Mouse (Mus musculus) midbrain, postnatal 0 days (tissue): Measurements from ENCODE around the gene Neu1. TPM values are rescaled to one million over a fixed set of nuclear protein-coding genes. Genes with fewer than 3 reads are reported as not detected.

ENCODE experiments used
- ATAC-seq: fragments of 200-750 bp; cut with Nextera tagmentation; 2 replicates; pipeline ENCODE4 v1.8.0; 2017; ENCODE audit warnings: moderate number of reproducible peaks, mild to moderate bottlenecking, moderate TSS enrichment, moderate library complexity; ENCODE audit not compliant: low FRiP score
- DNase-seq: peaks from one replicate; pipeline ENCODE4 v3.0.0-alpha.2; 2015; ENCODE audit warnings: low spot score
- H3K27ac ChIP-seq: fragments of 300-500 bp; sonication (generic); 2 replicates; pipeline ENCODE4 v1.5.1; 2014; ENCODE audit warnings: low read depth, mild to moderate bottlenecking, low read length, mixed read lengths
- H3K27me3 ChIP-seq: fragments of 300-500 bp; sonication (generic); 2 replicates; pipeline ENCODE4 v1.6.1; 2014; ENCODE audit warnings: low read length, control low read depth, mixed read lengths; ENCODE audit not compliant: insufficient read depth
- H3K36me3 ChIP-seq: fragments of 300-500 bp; sonication (generic); 2 replicates; pipeline ENCODE4 v1.6.1; 2014; ENCODE audit warnings: low read length, control low read depth, mixed read lengths; ENCODE audit not compliant: insufficient read depth
- H3K4me1 ChIP-seq: fragments of 300-500 bp; sonication (generic); 2 replicates; pipeline ENCODE4 v1.6.1; 2014; ENCODE audit warnings: mild to moderate bottlenecking, control low read depth, antibody characterized with exemption, low read length, mixed read lengths; ENCODE audit not compliant: insufficient read depth
- H3K4me2 ChIP-seq: fragments of 300-500 bp; sonication (generic); 2 replicates; pipeline ENCODE4 v1.6.1; 2014; ENCODE audit warnings: low read depth, mild to moderate bottlenecking, low read length, mixed read lengths; ENCODE audit not compliant: poor library complexity, severe bottlenecking
- H3K4me3 ChIP-seq: fragments of 300-500 bp; sonication (generic); 2 replicates; pipeline ENCODE4 v1.5.1; 2014; ENCODE audit warnings: low read depth, mild to moderate bottlenecking, low read length, moderate library complexity
- H3K9ac ChIP-seq: fragments of 300-500 bp; sonication (generic); replicated peaks from 2 replicates; pipeline ENCODE4 v1.6.1; 2014; ENCODE audit warnings: mild to moderate bottlenecking, low read length, moderate library complexity, mixed read lengths; ENCODE audit not compliant: poor library complexity, severe bottlenecking
- H3K9me3 ChIP-seq: fragments of 300-500 bp; sonication (generic); 2 replicates; pipeline ENCODE4 v1.6.1; 2016; ENCODE audit warnings: low read length, control low read depth
- CTCF ChIP-seq: IDR thresholded peaks from 2 replicates; pipeline ENCODE4 v1.5.1; 2016; ENCODE audit warnings: antibody characterized with exemption, mild to moderate bottlenecking
- WGBS: fragments of 180-500 bp; shearing (Covaris S2); extraction: QIAGEN DNeasy Blood & Tissue Kit; methylation state at CpG from one replicate; pipeline ENCODE4 v1.1.7; 2014; 5-methylcytosine and 5-hydroxymethylcytosine counted together
- polyA plus RNA-seq: library from polyadenylated mRNA; unstranded; fragments of >200 nt; fragmentation: Nextera tagmentation; extraction: Ambion mirVana; gene quantifications from 2 replicates; pipeline ENCODE4 v1.2.1, GENCODE M21; 2015
- total RNA-seq: library from RNA; depleted of rRNA; stranded (reverse); fragments of >200 nt; gene quantifications from 2 replicates; pipeline ENCODE4 v1.2.3, GENCODE M21; 2014; rRNA removed

Gene Neu1
- total and polyA plus RNA-seq, 2 experiments from 2014 or later: 42.7 to 96.3 TPM

DNA sequence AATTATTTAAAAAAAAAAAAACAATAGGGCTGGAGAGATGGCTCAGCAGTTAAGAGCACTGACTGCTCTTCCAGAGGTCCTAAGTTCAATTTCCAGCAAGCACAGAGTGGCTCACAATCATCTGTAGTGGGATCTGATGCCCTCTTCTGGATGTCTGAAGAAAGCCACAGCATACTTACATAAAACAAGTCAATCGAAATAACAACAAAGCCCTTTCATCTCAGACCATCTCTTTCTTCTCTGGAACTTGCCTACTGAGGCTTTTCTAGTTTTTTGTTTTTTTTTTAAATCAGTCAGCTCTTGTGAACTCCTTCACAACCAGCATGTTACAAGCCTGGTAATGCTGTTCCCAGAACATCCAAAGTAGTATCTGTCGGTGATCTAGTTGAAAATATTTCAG, 49.6 kb downstream of the Neu1 start:
- Histone ChIP-seq H3K27me3 (no peaks in the 10 kb centered on the region), H3K36me3 (peaks cover under 1% of the 10 kb centered on the region), H3K9me3 (no peaks in the 10 kb centered on the region), H3K27ac (no peak overlapping the region), H3K4me1 (no peaks in the 10 kb centered on the region; the same call in 1 of the 2 replicates), H3K4me3 (peak overlapping the region; percentile 81), H3K4me2 (peak overlapping the region; percentile 99), H3K9ac (peak overlapping the region; percentile 20; the same call in 1 of the 2 replicates)
- DNase-seq (peak; percentile 65), ATAC-seq (no peak)
- TF ChIP-seq CTCF: peak; percentile 74
- 18% methylated on average over 2 of the region's 2 CpGs for WGBS

DNA sequence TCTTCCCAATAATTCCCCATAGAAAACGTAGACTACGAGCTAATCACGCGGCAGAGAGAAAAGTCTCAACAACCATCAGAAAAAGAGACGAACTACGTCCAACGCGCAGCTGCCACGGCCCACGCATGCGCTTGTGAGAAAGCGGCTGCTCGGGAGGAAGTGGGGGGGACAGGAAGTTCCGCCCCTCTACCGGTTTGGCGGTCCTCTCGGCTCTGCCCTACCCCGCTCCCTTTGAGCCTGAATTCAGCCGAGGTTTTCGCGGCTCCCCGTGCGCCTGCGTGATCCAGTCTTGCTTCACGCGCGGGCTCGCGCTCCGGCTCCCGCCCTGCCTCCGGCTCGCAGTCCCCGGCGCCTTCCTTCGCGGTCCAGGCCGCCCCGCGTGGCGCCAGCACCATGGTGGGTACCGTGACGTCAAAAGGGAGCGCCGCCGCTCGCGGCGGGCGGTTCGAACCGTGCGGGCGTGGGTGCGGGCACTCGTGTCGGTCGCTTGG, 50.7 kb downstream of the Neu1 start, which contains the start of gene Lsm2:
Lsm2 (plus strand) TSS at position 173 of the 491 bp plus-strand sequence.
- no peaks in the 10 kb centered on the region; the same call in 1 of the 2 replicates for H3K4me1 ChIP-seq

GRCm38 (mm10) chr17:34982328-34982727, 51.3 kb downstream of the Neu1 start:
- Histone ChIP-seq H3K9ac (peak overlapping the region; percentile 84), H3K9me3 (no peaks in the 10 kb centered on the region), H3K4me3 (peak overlapping the region; percentile 81), H3K4me2 (peak overlapping the region; percentile 99), H3K36me3 (peaks cover 7% of the 10 kb centered on the region), H3K27ac (peak overlapping the region; percentile 94; the same call in 1 of the 2 replicates), H3K27me3 (no peaks in the 10 kb centered on the region), H3K4me1 (no peaks in the 10 kb centered on the region; the same call in 1 of the 2 replicates)
- no peak for TF ChIP-seq CTCF
- WGBS: 1% methylated on average over 15 of the region's 15 CpGs
- DNase-seq (no peak), ATAC-seq (no peak; the same call in 1 of the 2 replicates)

More for the DNA sequence above, 50.7 kb downstream of the Neu1 start, which contains the start of gene Lsm2:
- Histone ChIP-seq H3K9me3 (no peaks in the 10 kb centered on the region), H3K9ac (peak within 1 kb of the TSS; percentile 84), H3K4me3 (peak within 1 kb of the TSS; percentile 81), H3K36me3 (peaks cover 7% of the 10 kb centered on the region), H3K27me3 (no peaks in the 10 kb centered on the region), H3K27ac (peak within 1 kb of the TSS; percentile 94), H3K4me2 (peak within 1 kb of the TSS; percentile 99)
- peak; percentile 95 for DNase-seq
- WGBS: under 1% methylated on average over 56 of the region's 58 CpGs
- peak; percentile 14 for TF ChIP-seq CTCF
- peak; percentile 95 for ATAC-seq

- H3K27ac ChIP-seq: no peak overlapping the region
- peak; percentile 53 for DNase-seq
These were observed 53.2 kb downstream of the Neu1 start for GRCm38 (mm10) chr17:34984218-34984617.

More at GRCm38 (mm10) chr17:34984218-34984617, 53.2 kb downstream of the Neu1 start:
- no peak overlapping the region for H3K4me3 ChIP-seq
- H3K27me3 ChIP-seq: no peaks in the 10 kb centered on the region
- WGBS: 73% methylated on average over 2 of the region's 2 CpGs
- peak; percentile 80 for TF ChIP-seq CTCF
- no peaks in the 10 kb centered on the region; the same call in 1 of the 2 replicates for H3K4me1 ChIP-seq
- H3K9ac ChIP-seq: no peak overlapping the region
- ATAC-seq: no peak
- no peaks in the 10 kb centered on the region for H3K9me3 ChIP-seq
- H3K36me3 ChIP-seq: peaks cover 7% of the 10 kb centered on the region
- no peak overlapping the region for H3K4me2 ChIP-seq

Other genes starting within 250 kb of the Neu1 start
Only the 30 nearest of the 38 such genes appear.
- gene Cyp21a1, start 126.7 kb upstream of the Neu1 start, total RNA-seq: not detected in 2 replicates
- gene Cyp21a1, start 126.7 kb upstream of the Neu1 start, polyA plus RNA-seq: not detected in 2 replicates
- gene Stk19, start 94.3 kb upstream of the Neu1 start, total RNA-seq: 25.8 and 30.4 TPM in 2 replicates
- 48.6 and 50.3 TPM in 2 replicates for gene Stk19, start 94.3 kb upstream of the Neu1 start, polyA plus RNA-seq
- gene Dxo, start 94.2 kb upstream of the Neu1 start, total RNA-seq: 34.5 and 40.7 TPM in 2 replicates
- gene Dxo, start 94.2 kb upstream of the Neu1 start, polyA plus RNA-seq: 56.4 and 59.1 TPM in 2 replicates
- gene Skiv2l, start 81.0 kb upstream of the Neu1 start, total RNA-seq: 81.5 and 98.8 TPM in 2 replicates
- 45.1 and 50.2 TPM in 2 replicates for gene Skiv2l, start 81.0 kb upstream of the Neu1 start, polyA plus RNA-seq
- 33.1 and 35.1 TPM in 2 replicates for gene Nelfe, start 80.9 kb upstream of the Neu1 start, total RNA-seq
- gene Nelfe, start 80.9 kb upstream of the Neu1 start, polyA plus RNA-seq: 57.7 and 60.2 TPM in 2 replicates
- 0.09 TPM in 1 of 2 replicates, not detected in the other for gene Cfb, start 68.7 kb upstream of the Neu1 start, total RNA-seq
- 1.0 and 1.9 TPM in 2 replicates for gene Cfb, start 68.7 kb upstream of the Neu1 start, polyA plus RNA-seq
- 36.9 and 39.1 TPM in 2 replicates for gene Zbtb12, start 51.8 kb upstream of the Neu1 start, total RNA-seq
- gene Zbtb12, start 51.8 kb upstream of the Neu1 start, polyA plus RNA-seq: 7.0 and 8.1 TPM in 2 replicates
- not detected in 2 replicates for gene Gm20547, start 49.2 kb upstream of the Neu1 start, total RNA-seq
- 0.10 and 0.25 TPM in 2 replicates for gene Gm20547, start 49.2 kb upstream of the Neu1 start, polyA plus RNA-seq
- 2.9 and 3.1 TPM in 2 replicates for gene C2, start 33.0 kb upstream of the Neu1 start, total RNA-seq
- gene C2, start 33.0 kb upstream of the Neu1 start, polyA plus RNA-seq: 6.0 and 7.0 TPM in 2 replicates
- gene Ehmt2, start 32.8 kb upstream of the Neu1 start, total RNA-seq: 312 and 375 TPM in 2 replicates
- 58.8 and 69.0 TPM in 2 replicates for gene Ehmt2, start 32.8 kb upstream of the Neu1 start, polyA plus RNA-seq
- gene Slc44a4, start 16.8 kb upstream of the Neu1 start, total RNA-seq: 0.49 TPM in 1 of 2 replicates, not detected in the other
- gene Slc44a4, start 16.8 kb upstream of the Neu1 start, polyA plus RNA-seq: 0.11 TPM in 1 of 2 replicates, not detected in the other
- 16.8 and 18.2 TPM in 2 replicates for gene Hspa1b, start 28.0 kb downstream of the Neu1 start, total RNA-seq
- 0.47 and 0.79 TPM in 2 replicates for gene Hspa1b, start 28.0 kb downstream of the Neu1 start, polyA plus RNA-seq
- not detected in 2 replicates for gene Gm20481, start 38.7 kb downstream of the Neu1 start, total RNA-seq
- gene Gm20481, start 38.7 kb downstream of the Neu1 start, polyA plus RNA-seq: not detected in 2 replicates
- 34.9 TPM in 2 replicates for gene Hspa1a, start 40.9 kb downstream of the Neu1 start, total RNA-seq
- 18.2 and 19.8 TPM in 2 replicates for gene Hspa1a, start 40.9 kb downstream of the Neu1 start, polyA plus RNA-seq
- 1.4 and 1.6 TPM in 2 replicates for gene Hspa1l, start 41.5 kb downstream of the Neu1 start, total RNA-seq
- 0.73 and 0.81 TPM in 2 replicates for gene Hspa1l, start 41.5 kb downstream of the Neu1 start, polyA plus RNA-seq
- gene Lsm2, start 50.6 kb downstream of the Neu1 start, total RNA-seq: 17.6 and 35.3 TPM in 2 replicates
- 93.0 and 94.9 TPM in 2 replicates for gene Lsm2, start 50.6 kb downstream of the Neu1 start, polyA plus RNA-seq
- gene Vars, start 69.7 kb downstream of the Neu1 start, total RNA-seq: 89.0 and 97.8 TPM in 2 replicates
- gene Vars, start 69.7 kb downstream of the Neu1 start, polyA plus RNA-seq: 39.7 and 40.9 TPM in 2 replicates
- 0.19 and 0.44 TPM in 2 replicates for gene Vwa7, start 85.3 kb downstream of the Neu1 start, total RNA-seq
- 0.06 and 0.14 TPM in 2 replicates for gene Vwa7, start 85.3 kb downstream of the Neu1 start, polyA plus RNA-seq
- gene Sapcd1, start 96.8 kb downstream of the Neu1 start, total RNA-seq: 0.38 TPM in 1 of 2 replicates, not detected in the other
- 1.5 and 1.6 TPM in 2 replicates for gene Sapcd1, start 96.8 kb downstream of the Neu1 start, polyA plus RNA-seq
- 1.7 and 3.8 TPM in 2 replicates for gene Msh5, start 115.5 kb downstream of the Neu1 start, total RNA-seq
- gene Msh5, start 115.5 kb downstream of the Neu1 start, polyA plus RNA-seq: 1.3 and 1.4 TPM in 2 replicates
- 28.0 and 33.4 TPM in 2 replicates for gene Clic1, start 118.7 kb downstream of the Neu1 start, total RNA-seq
- gene Clic1, start 118.7 kb downstream of the Neu1 start, polyA plus RNA-seq: 40.0 and 41.9 TPM in 2 replicates
- gene Ddah2, start 127.8 kb downstream of the Neu1 start, total RNA-seq: 159 and 204 TPM in 2 replicates
- 210 and 213 TPM in 2 replicates for gene Ddah2, start 127.8 kb downstream of the Neu1 start, polyA plus RNA-seq
- gene Ly6g6c, start 134.1 kb downstream of the Neu1 start, total RNA-seq: 2.4 TPM in 1 of 2 replicates, not detected in the other
- gene Ly6g6c, start 134.1 kb downstream of the Neu1 start, polyA plus RNA-seq: not detected in 2 replicates
- not detected in 2 replicates for gene Mpig6b, start 134.9 kb downstream of the Neu1 start, total RNA-seq
- gene Mpig6b, start 134.9 kb downstream of the Neu1 start, polyA plus RNA-seq: not detected in 2 replicates
- gene Ly6g6e, start 145.6 kb downstream of the Neu1 start, total RNA-seq: not detected in 2 replicates
- gene Ly6g6e, start 145.6 kb downstream of the Neu1 start, polyA plus RNA-seq: 0.31 TPM in 1 of 2 replicates, not detected in the other
- gene Ly6g6d, start 146.8 kb downstream of the Neu1 start, total RNA-seq: 1.4 TPM in 1 of 2 replicates, not detected in the other
- gene Ly6g6d, start 146.8 kb downstream of the Neu1 start, polyA plus RNA-seq: 0.98 and 1.1 TPM in 2 replicates
- gene Ly6g6f, start 154.4 kb downstream of the Neu1 start, total RNA-seq: not detected in 2 replicates
- not detected in 2 replicates for gene Ly6g6f, start 154.4 kb downstream of the Neu1 start, polyA plus RNA-seq
- gene Abhd16a, start 158.0 kb downstream of the Neu1 start, total RNA-seq: 98.9 and 151 TPM in 2 replicates
- 122 and 128 TPM in 2 replicates for gene Abhd16a, start 158.0 kb downstream of the Neu1 start, polyA plus RNA-seq
- gene Ly6g5c, start 177.0 kb downstream of the Neu1 start, total RNA-seq: not detected in 2 replicates
- gene Ly6g5c, start 177.0 kb downstream of the Neu1 start, polyA plus RNA-seq: not detected in 2 replicates
- gene Ly6g5b, start 184.2 kb downstream of the Neu1 start, total RNA-seq: 0.99 and 3.7 TPM in 2 replicates
- 1.3 and 1.8 TPM in 2 replicates for gene Ly6g5b, start 184.2 kb downstream of the Neu1 start, polyA plus RNA-seq